In the genomic region with DNA sequence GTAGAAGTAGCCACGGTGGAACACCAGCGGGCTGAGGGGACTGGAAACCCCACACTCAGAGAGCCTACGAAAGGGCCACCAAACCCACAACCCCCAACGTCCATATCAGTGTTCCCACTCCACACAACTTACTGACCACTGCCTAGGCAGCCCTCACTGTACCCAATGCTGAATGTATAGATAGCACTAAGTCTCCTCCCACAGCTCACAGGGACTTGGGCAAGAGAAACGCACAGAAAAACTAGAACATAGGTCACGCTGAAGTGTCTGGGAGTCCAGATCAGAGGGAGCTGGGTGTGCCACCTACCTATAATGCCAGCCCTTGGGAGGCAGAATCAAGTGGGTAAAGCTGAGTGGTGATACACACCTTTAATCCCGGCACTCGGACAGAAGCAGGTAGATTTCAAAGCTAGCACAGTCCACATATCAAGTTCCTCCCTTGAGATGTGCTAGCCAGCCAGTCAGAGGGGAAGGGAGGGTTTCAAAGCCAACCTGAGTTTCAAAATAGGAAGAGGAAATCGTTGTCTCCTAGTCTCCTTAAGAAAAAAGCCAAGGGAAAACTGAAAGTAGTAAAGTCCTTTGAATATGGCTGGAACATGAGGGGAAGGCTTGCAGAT, we compare ENCODE assay signal across 8 mouse cellular contexts. TPM values are rescaled to one million over a fixed set of nuclear protein-coding genes. Genes with fewer than 3 reads are reported as not detected.
DNase-seq lines count a peak whose midpoint lies in the region; ATAC-seq and TF ChIP-seq lines count a peak whose summit lies in the region.

No protein-coding gene starts in this region.

- ATAC-seq in neural tube, embryonic 11.5 days (ENCODE audit: insufficient read depth, low FRiP score, low TSS enrichment) = no peak
- ATAC-seq in lung, embryonic 16.5 days (ENCODE audit: low read depth) = no peak
- ATAC-seq in stomach, postnatal 0 days (ENCODE audit: low FRiP score, low TSS enrichment) = peak; percentile 17; the same call in 1 of the 2 replicates
- no peak for ATAC-seq in megakaryocyte progenitor cell, adult 5-6 weeks (replicated peaks; ENCODE audit: poor library complexity)

- H3K9me3 ChIP-seq in neural tube, embryonic 11.5 days (ENCODE audit: control insufficient read depth, low read length) = no peaks in the 10 kb centered on the region
- no peaks in the 10 kb centered on the region for H3K9me3 ChIP-seq in hindbrain, embryonic 10.5 days
- H3K9me3 ChIP-seq in lung, embryonic 16.5 days (ENCODE audit: control insufficient read depth, low read length) = no peaks in the 10 kb centered on the region
- H3K9me3 ChIP-seq in stomach, postnatal 0 days (ENCODE audit: control insufficient read depth, low read length) = no peaks in the 10 kb centered on the region

- DNase-seq in neural tube, embryonic 11.5 days (ENCODE audit: low spot score) = no peak
- DNase-seq in neural tube, embryonic 10.5 days (ENCODE audit: extremely low spot score, low spot score) = no peak
- DNase-seq in hindbrain, embryonic 10.5 days (ENCODE audit: low spot score) = no peak
- DNase-seq in stomach, postnatal 0 days (ENCODE audit: low spot score) = peak; percentile 42
- DNase-seq in spleen, adult 12 weeks (ENCODE audit: low spot score) = no peak
- no peak for DNase-seq in gastrocnemius, adult 8-10 months (ENCODE audit: low spot score in 2 of 2)

- TF ChIP-seq EP300 in stomach, postnatal 0 days (optimal IDR thresholded peaks at IDR 0.05) = no peak

- no peak overlapping the region for H3K27ac ChIP-seq in neural tube, embryonic 11.5 days (ENCODE audit: low read depth, low read length)
- peak overlapping the region; percentile 18; the same call in 1 of the 2 replicates for H3K27ac ChIP-seq in hindbrain, embryonic 10.5 days
- H3K27ac ChIP-seq in lung, embryonic 16.5 days (ENCODE audit: low read length) = no peak overlapping the region
- H3K27ac ChIP-seq in stomach, postnatal 0 days (replicated peaks) = peak overlapping the region; percentile 56

- TF ChIP-seq CTCF in stomach, postnatal 0 days (IDR thresholded peaks at IDR 0.05; ENCODE audit: low read depth) = no peak

- no peak overlapping the region; the same call in 1 of the 2 replicates for H3K4me3 ChIP-seq in neural tube, embryonic 11.5 days (ENCODE audit: low read depth, low read length)
- peak overlapping the region; percentile 75 for H3K4me3 ChIP-seq in hindbrain, embryonic 10.5 days
- H3K4me3 ChIP-seq in lung, embryonic 16.5 days (ENCODE audit: low read length) = peak overlapping the region; percentile 80
- no peak overlapping the region for H3K4me3 ChIP-seq in stomach, postnatal 0 days (ENCODE audit: low read depth, low read length)

- H3K4me1 ChIP-seq in neural tube, embryonic 11.5 days (ENCODE audit: control insufficient read depth, insufficient read depth, low read length) = peaks cover 5% of the 10 kb centered on the region; the same call in 1 of the 2 replicates
- H3K4me1 ChIP-seq in hindbrain, embryonic 10.5 days (replicated peaks) = peaks cover 41% of the 10 kb centered on the region
- H3K4me1 ChIP-seq in lung, embryonic 16.5 days (replicated peaks; ENCODE audit: control insufficient read depth, insufficient read depth, low read length) = peaks cover 30% of the 10 kb centered on the region
- H3K4me1 ChIP-seq in stomach, postnatal 0 days (replicated peaks; ENCODE audit: control insufficient read depth, insufficient read depth) = no peaks in the 10 kb centered on the region; the same call in 1 of the 2 replicates

- no peaks in the 10 kb centered on the region for H3K27me3 ChIP-seq in neural tube, embryonic 11.5 days (ENCODE audit: control insufficient read depth, insufficient read depth, low read length)
- H3K27me3 ChIP-seq in hindbrain, embryonic 10.5 days (ENCODE audit: insufficient read depth, poor library complexity, severe bottlenecking) = no peaks in the 10 kb centered on the region
- H3K27me3 ChIP-seq in lung, embryonic 16.5 days (ENCODE audit: control insufficient read depth, insufficient read depth, low read depth, low read length) = no peaks in the 10 kb centered on the region
- no peaks in the 10 kb centered on the region for H3K27me3 ChIP-seq in stomach, postnatal 0 days (ENCODE audit: control insufficient read depth, insufficient read depth, low read length)

- peak overlapping the region; percentile 51 for H3K4me2 ChIP-seq in neural tube, embryonic 11.5 days (ENCODE audit: low read depth)
- H3K4me2 ChIP-seq in lung, embryonic 16.5 days (ENCODE audit: low read depth, low read length) = peak overlapping the region; percentile 88
- peak overlapping the region; percentile 79 for H3K4me2 ChIP-seq in stomach, postnatal 0 days (replicated peaks; ENCODE audit: low read depth)

- 89% methylated on average over 9 of the region's 9 CpGs for WGBS in neural tube, embryonic 11.5 days
- 86% methylated on average over 9 of the region's 9 CpGs for WGBS in hindbrain, embryonic 10.5 days
- 62% methylated on average over 9 of the region's 9 CpGs for WGBS in lung, embryonic 16.5 days
- 71% methylated on average over 9 of the region's 9 CpGs for whole genome bisulfite sequencing in stomach, postnatal 0 days

- H3K9ac ChIP-seq in neural tube, embryonic 11.5 days (ENCODE audit: low read length) = no peak overlapping the region
- no peak overlapping the region for H3K9ac ChIP-seq in lung, embryonic 16.5 days (ENCODE audit: low read length)
- no peak overlapping the region for H3K9ac ChIP-seq in stomach, postnatal 0 days (ENCODE audit: low read length)

- H3K36me3 ChIP-seq in neural tube, embryonic 11.5 days (ENCODE audit: control insufficient read depth, insufficient read depth, low read length) = no peaks in the 10 kb centered on the region
- peaks cover 8% of the 10 kb centered on the region for H3K36me3 ChIP-seq in hindbrain, embryonic 10.5 days
- no peaks in the 10 kb centered on the region; the same call in 1 of the 2 replicates for H3K36me3 ChIP-seq in lung, embryonic 16.5 days (ENCODE audit: control insufficient read depth, insufficient read depth, low read length)
- H3K36me3 ChIP-seq in stomach, postnatal 0 days (ENCODE audit: control insufficient read depth, insufficient read depth, low read length) = no peaks in the 10 kb centered on the region

RNA-seq across cellular contexts. Expression of gene Rpia, which starts 1.9 kb away (rescaled TPM):
- 1.8 and 1.9 TPM in 2 replicates for polyA plus RNA-seq in neural tube, embryonic 11.5 days (2014; fragmentation: Nextera tagmentation; extraction: Ambion mirVana)
- 1.8 and 2.2 TPM in 2 replicates for polyA plus RNA-seq in hindbrain, embryonic 10.5 days (2016; fragmentation: Nextera tagmentation; extraction: Ambion mirVana)
- polyA plus RNA-seq in lung, embryonic 16.5 days (2015; fragmentation: Nextera tagmentation; extraction: Ambion mirVana) = 2.2 and 2.7 TPM in 2 replicates
- polyA plus RNA-seq in stomach, postnatal 0 days (2015; fragmentation: Nextera tagmentation; extraction: Ambion mirVana) = 2.4 and 2.6 TPM in 2 replicates
- total RNA-seq in gastrocnemius, adult 8-10 months (2022) = 10 to 100 TPM; 17.4 to 21.3 (median 20.4) TPM
- total RNA-seq in megakaryocyte progenitor cell, adult 5-6 weeks (2015) = 105 and 110 TPM in 2 replicates
- total RNA-seq in megakaryocyte progenitor cell, adult 5-6 weeks (2017) = 209 and 250 TPM in 2 replicates

RNA-seq across cellular contexts. Expression of gene Eif2ak3, which starts 54.2 kb away (rescaled TPM):
- polyA plus RNA-seq in neural tube, embryonic 11.5 days (2014; fragmentation: Nextera tagmentation; extraction: Ambion mirVana) = 10.7 and 10.9 TPM in 2 replicates
- 9.4 and 10.4 TPM in 2 replicates for polyA plus RNA-seq in hindbrain, embryonic 10.5 days (2016; fragmentation: Nextera tagmentation; extraction: Ambion mirVana)
- polyA plus RNA-seq in lung, embryonic 16.5 days (2015; fragmentation: Nextera tagmentation; extraction: Ambion mirVana) = 9.1 and 9.5 TPM in 2 replicates
- polyA plus RNA-seq in stomach, postnatal 0 days (2015; fragmentation: Nextera tagmentation; extraction: Ambion mirVana) = 6.7 and 7.6 TPM in 2 replicates
- total RNA-seq in gastrocnemius, adult 8-10 months (2022) = 1 to 10 TPM; 2.6 to 3.5 (median 3.3) TPM
- total RNA-seq in megakaryocyte progenitor cell, adult 5-6 weeks (2015) = 13.2 and 16.9 TPM in 2 replicates
- total RNA-seq in megakaryocyte progenitor cell, adult 5-6 weeks (2017) = 19.8 and 22.8 TPM in 2 replicates

Comparison
In these comparisons a context has a peak if more than half of its experiments do, and no peak if none do; other contexts are left out.
1. H3K27ac ChIP-seq: peak in hindbrain, embryonic 10.5 days (single experiment) and stomach, postnatal 0 days (single experiment); none in neural tube, embryonic 11.5 days (single experiment) and lung, embryonic 16.5 days (single experiment).
2. H3K4me3 ChIP-seq: peak in hindbrain, embryonic 10.5 days (single experiment) and lung, embryonic 16.5 days (single experiment); none in neural tube, embryonic 11.5 days (single experiment) and stomach, postnatal 0 days (single experiment).
3. Peak in every context shown above with its lines, with median percentiles within 50 percentile points of each other: H3K4me2 ChIP-seq.